Mouse (Mus musculus) c-Kit-positive CD71-negative TER-119-negative erythroid progenitor cells, embryonic 14.5 days (primary cell): ENCODE results near the gene Gm15293.
"Not testable (repeated sequence)": the region's sequence is repeated elsewhere in the genome, so short reads cannot be mapped to it uniquely, and the experiment has no call there.

Experiments
- DNase-seq: peaks from one replicate; pipeline ENCODE4 v3.0.0-alpha.2; 2013; ENCODE audit warnings: low read depth

The Gm15293 gene

GRCm38 (mm10) chr8:21201261-21201660 lies at the start of gene Gm15293:
TSS of gene Gm15293 (plus strand) at chr8:21201561.
- DNase-seq = not testable (repeated sequence)

GRCm38 (mm10) chr8:21161977-21162376 lies 39.4 kb upstream of the Gm15293 start, which contains the start of gene Defa22:
TSS of gene Defa22 (plus strand) at chr8:21162277.
- DNase-seq = not testable (repeated sequence)

GRCm38 (mm10) chr8:21191314-21191713 lies 10.0 kb upstream of the Gm15293 start, which contains the start of gene Defa31:
TSS of gene Defa31 (plus strand) at chr8:21191614.
- DNase-seq = not testable (repeated sequence)
